Mouse (Mus musculus) liver, embryonic 16.5 days (tissue): ENCODE data around the gene Map4k3. TPM values are rescaled to one million over a fixed set of nuclear protein-coding genes. Genes with fewer than 3 reads are reported as not detected.

Experiments
- ATAC-seq: fragments of 200-750 bp; cut with Nextera tagmentation; 2 replicates; pipeline ENCODE4 v1.8.0; 2017; ENCODE audit warnings: low read depth, mild to moderate bottlenecking, moderate number of reproducible peaks, moderate library complexity
- H3K27ac ChIP-seq: fragments of 300-500 bp; sonication (generic); 2 replicates; pipeline ENCODE4 v1.5.1; 2014; ENCODE audit warnings: mild to moderate bottlenecking, low read length
- H3K27me3 ChIP-seq: fragments of 300-500 bp; sonication (generic); 2 replicates; pipeline ENCODE4 v1.6.1; 2014; ENCODE audit warnings: low read depth, low read length, mixed read lengths; ENCODE audit not compliant: control insufficient read depth, insufficient read depth
- H3K36me3 ChIP-seq: fragments of 300-500 bp; sonication (generic); 2 replicates; pipeline ENCODE4 v1.6.1; 2014; ENCODE audit warnings: mild to moderate bottlenecking; ENCODE audit not compliant: control insufficient read depth, insufficient read depth
- H3K4me1 ChIP-seq: fragments of 300-500 bp; sonication (generic); 2 replicates; pipeline ENCODE4 v1.6.1; 2014; ENCODE audit warnings: low read depth, low read length, mixed read lengths; ENCODE audit not compliant: control insufficient read depth
- H3K4me2 ChIP-seq: fragments of 300-500 bp; sonication (generic); 2 replicates; pipeline ENCODE4 v1.6.1; 2014; ENCODE audit warnings: low read depth, low read length, mixed read lengths
- H3K4me3 ChIP-seq: fragments of 300-500 bp; sonication (generic); 2 replicates; pipeline ENCODE4 v1.5.1; 2014; ENCODE audit warnings: low read depth, mild to moderate bottlenecking, low read length
- H3K9ac ChIP-seq: fragments of 300-500 bp; sonication (generic); 2 replicates; pipeline ENCODE4 v1.6.1; 2014; ENCODE audit warnings: low read depth, low read length
- H3K9me3 ChIP-seq: fragments of 300-500 bp; sonication (generic); replicated peaks from 2 replicates; pipeline ENCODE4 v1.6.1; 2016; ENCODE audit warnings: low read length; ENCODE audit not compliant: control insufficient read depth
- WGBS: fragments of 180-500 bp; shearing (Covaris S2); extraction: QIAGEN DNeasy Blood & Tissue Kit; methylation state at CpG from one replicate; pipeline ENCODE4 v1.1.7; 2014; ENCODE audit not compliant: insufficient replicate concordance; 5-methylcytosine and 5-hydroxymethylcytosine counted together
- polyA plus RNA-seq: library from polyadenylated mRNA; unstranded; fragments of >200 nt; fragmentation: Nextera tagmentation; extraction: Ambion mirVana; gene quantifications from 2 replicates; pipeline ENCODE4 v1.2.1, GENCODE M21; 2015

The Map4k3 gene
- 3.6 and 3.7 TPM in 2 replicates for polyA plus RNA-seq

GRCm38 (mm10) chr17:80728062-80728858, at the start of gene Map4k3:
Gene Map4k3, minus strand, starts transcription at chr17:80728485.
- WGBS = 1% methylated on average over 52 of the region's 64 CpGs
- H3K9me3 ChIP-seq = no peaks in the 10 kb centered on the region
- H3K9ac ChIP-seq = peak within 1 kb of the TSS; percentile 73
- no peaks in the 10 kb centered on the region for H3K36me3 ChIP-seq
- peak within 1 kb of the TSS; percentile 93 for H3K27ac ChIP-seq
- peaks cover 12% of the 10 kb centered on the region for H3K27me3 ChIP-seq
- peak within 1 kb of the TSS; percentile 77 for H3K4me2 ChIP-seq
- peak; percentile 87 for ATAC-seq
- peak within 1 kb of the TSS; percentile 72 for H3K4me3 ChIP-seq
- peaks cover 2% of the 10 kb centered on the region; the same call in 1 of the 2 replicates for H3K4me1 ChIP-seq

DNA sequence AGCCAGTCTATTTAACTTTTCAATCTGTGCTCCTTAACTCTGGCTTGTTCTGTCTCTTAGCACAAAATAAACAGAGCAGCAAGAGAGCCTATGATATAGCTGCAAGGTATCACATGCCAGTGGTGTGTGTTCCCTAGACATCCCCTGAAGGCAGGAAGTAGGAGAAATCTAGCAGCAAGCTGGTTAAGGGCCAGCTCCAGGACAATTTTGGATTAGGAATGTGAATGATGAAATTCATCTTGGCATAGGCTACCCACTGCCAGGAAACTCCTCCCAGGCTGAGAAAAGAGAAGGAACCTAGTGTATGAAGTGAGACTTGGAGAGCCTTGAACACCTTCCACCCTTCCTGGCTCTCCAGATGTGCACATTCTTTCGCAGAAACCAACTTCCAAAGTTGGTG, 49.3 kb upstream of the Map4k3 start:
- H3K9me3 ChIP-seq = no peaks in the 10 kb centered on the region
- no peak for ATAC-seq
- WGBS = 56% methylated on average over 1 of the region's 1 CpGs
- H3K27ac ChIP-seq = no peak overlapping the region
- H3K27me3 ChIP-seq = no peaks in the 10 kb centered on the region
- H3K4me1 ChIP-seq = no peaks in the 10 kb centered on the region
- no peaks in the 10 kb centered on the region for H3K36me3 ChIP-seq
- H3K4me3 ChIP-seq = no peak overlapping the region
- no peak overlapping the region for H3K9ac ChIP-seq
- no peak overlapping the region for H3K4me2 ChIP-seq

GRCm38 (mm10) chr17:80775178-80775788, 47.0 kb upstream of the Map4k3 start:
- no peak overlapping the region for H3K27ac ChIP-seq
- no peak for ATAC-seq
- 35% methylated on average over 8 of the region's 8 CpGs for WGBS

GRCm38 (mm10) chr17:80772545-80773453, 44.5 kb upstream of the Map4k3 start:
- H3K36me3 ChIP-seq = no peaks in the 10 kb centered on the region
- no peaks in the 10 kb centered on the region for H3K27me3 ChIP-seq
- 39% methylated on average over 14 of the region's 14 CpGs for WGBS
- no peak overlapping the region for H3K27ac ChIP-seq
- H3K4me1 ChIP-seq = no peaks in the 10 kb centered on the region
- no peak overlapping the region for H3K4me2 ChIP-seq
- peaks cover 4% of the 10 kb centered on the region; the same call in 1 of the 2 replicates for H3K9me3 ChIP-seq
- H3K9ac ChIP-seq = no peak overlapping the region
- no peak overlapping the region for H3K4me3 ChIP-seq
- no peak for ATAC-seq

More at GRCm38 (mm10) chr17:80775178-80775788, 47.0 kb upstream of the Map4k3 start:
- H3K27me3 ChIP-seq = no peaks in the 10 kb centered on the region
- no peak overlapping the region for H3K4me3 ChIP-seq
- no peaks in the 10 kb centered on the region for H3K36me3 ChIP-seq
- H3K4me1 ChIP-seq = no peaks in the 10 kb centered on the region
- H3K9ac ChIP-seq = no peak overlapping the region
- no peak overlapping the region for H3K4me2 ChIP-seq
- H3K9me3 ChIP-seq = 0 out of 2 replicates have a peak, but pooled peaks cover under 1% of the 10 kb centered on the region

DNA sequence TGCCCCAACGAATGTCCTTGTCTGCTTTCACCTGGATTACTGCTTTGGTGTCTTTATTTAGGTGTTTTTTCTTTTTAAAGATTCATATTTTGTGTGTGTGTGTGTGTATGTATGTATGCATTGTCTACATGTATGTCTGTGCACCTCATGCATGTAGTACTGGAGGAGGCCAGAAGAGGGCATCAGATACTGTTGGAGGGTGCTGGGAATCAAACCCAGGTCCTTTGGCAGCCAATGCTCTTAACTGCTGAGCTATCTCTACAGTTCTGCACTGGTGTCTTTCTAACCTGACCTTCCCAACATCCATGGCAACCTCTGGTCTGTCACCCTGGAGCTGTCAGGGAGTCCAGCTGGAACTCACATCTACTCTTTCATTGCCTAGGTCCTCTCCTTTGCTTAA, 41.8 kb upstream of the Map4k3 start:
- Histone ChIP-seq H3K4me3 (no peak overlapping the region), H3K4me2 (no peak overlapping the region), H3K27ac (no peak overlapping the region), H3K9me3 (peaks cover 4% of the 10 kb centered on the region; the same call in 1 of the 2 replicates), H3K36me3 (no peaks in the 10 kb centered on the region), H3K9ac (no peak overlapping the region), H3K27me3 (no peaks in the 10 kb centered on the region), H3K4me1 (no peaks in the 10 kb centered on the region)
- ATAC-seq = no peak
- WGBS = 35% methylated on average over 1 of the region's 1 CpGs

DNA sequence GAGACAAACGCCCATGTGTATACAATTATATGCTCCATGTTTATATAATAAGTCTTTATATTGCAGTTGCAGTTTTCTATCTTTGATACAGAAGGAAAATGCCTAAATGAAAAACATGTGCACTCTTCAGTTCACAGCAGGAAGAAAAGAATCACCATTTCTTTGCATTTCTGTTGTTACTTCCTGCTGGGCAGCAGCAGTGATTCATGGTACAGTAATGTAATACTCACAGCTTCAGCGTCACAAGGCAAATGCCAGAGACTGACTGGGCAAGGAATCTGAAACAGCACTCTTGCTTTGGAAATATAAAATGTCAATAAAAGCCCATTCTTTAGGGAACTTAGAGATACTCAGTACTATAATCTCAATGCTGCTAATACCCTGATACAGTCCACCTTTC, 36.9 kb upstream of the Map4k3 start:
- Histone ChIP-seq H3K4me1 (no peaks in the 10 kb centered on the region; the same call in 1 of the 2 replicates), H3K4me2 (no peak overlapping the region), H3K36me3 (no peaks in the 10 kb centered on the region), H3K9ac (no peak overlapping the region), H3K27me3 (no peaks in the 10 kb centered on the region), H3K9me3 (peaks cover 2% of the 10 kb centered on the region; the same call in 1 of the 2 replicates), H3K4me3 (no peak overlapping the region), H3K27ac (no peak overlapping the region)
- no peak for ATAC-seq
- 44% methylated on average over 2 of the region's 2 CpGs for WGBS

DNA sequence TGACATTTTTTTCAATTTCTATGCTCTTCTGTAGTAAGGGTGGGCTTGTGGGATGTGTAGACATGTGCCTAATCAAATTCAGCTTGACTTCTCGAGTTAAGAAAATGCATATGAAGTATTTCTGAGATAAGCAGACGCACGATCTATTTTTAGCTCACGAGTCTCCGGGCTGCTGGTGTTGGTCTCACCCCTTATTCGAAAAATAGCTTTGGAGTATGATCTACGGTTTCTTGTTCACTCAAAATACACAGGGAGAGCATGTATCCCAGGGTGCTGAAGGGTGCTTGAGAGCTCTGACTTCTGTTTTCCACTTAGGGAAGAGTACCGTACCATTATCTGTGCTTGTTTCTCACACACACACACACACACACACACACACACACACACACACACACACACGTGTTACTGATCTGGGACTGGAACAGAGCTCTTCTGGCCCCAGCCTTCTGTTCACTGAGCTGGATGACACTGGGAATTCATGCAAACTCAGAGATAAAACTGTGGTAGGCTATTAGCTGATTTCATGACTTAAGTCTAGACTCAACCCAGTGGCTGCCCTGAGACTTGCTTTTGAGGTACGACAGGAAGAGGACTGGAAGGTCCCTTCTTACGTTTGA, 34.9 kb upstream of the Map4k3 start:
- H3K4me2 ChIP-seq = no peak overlapping the region
- H3K27me3 ChIP-seq = no peaks in the 10 kb centered on the region
- no peak for ATAC-seq
- no peak overlapping the region for H3K9ac ChIP-seq
- no peaks in the 10 kb centered on the region for H3K9me3 ChIP-seq
- H3K4me3 ChIP-seq = no peak overlapping the region
- 15% methylated on average over 11 of the region's 11 CpGs for WGBS
- no peaks in the 10 kb centered on the region for H3K36me3 ChIP-seq
- H3K27ac ChIP-seq = no peak overlapping the region
- no peaks in the 10 kb centered on the region; the same call in 1 of the 2 replicates for H3K4me1 ChIP-seq

DNA sequence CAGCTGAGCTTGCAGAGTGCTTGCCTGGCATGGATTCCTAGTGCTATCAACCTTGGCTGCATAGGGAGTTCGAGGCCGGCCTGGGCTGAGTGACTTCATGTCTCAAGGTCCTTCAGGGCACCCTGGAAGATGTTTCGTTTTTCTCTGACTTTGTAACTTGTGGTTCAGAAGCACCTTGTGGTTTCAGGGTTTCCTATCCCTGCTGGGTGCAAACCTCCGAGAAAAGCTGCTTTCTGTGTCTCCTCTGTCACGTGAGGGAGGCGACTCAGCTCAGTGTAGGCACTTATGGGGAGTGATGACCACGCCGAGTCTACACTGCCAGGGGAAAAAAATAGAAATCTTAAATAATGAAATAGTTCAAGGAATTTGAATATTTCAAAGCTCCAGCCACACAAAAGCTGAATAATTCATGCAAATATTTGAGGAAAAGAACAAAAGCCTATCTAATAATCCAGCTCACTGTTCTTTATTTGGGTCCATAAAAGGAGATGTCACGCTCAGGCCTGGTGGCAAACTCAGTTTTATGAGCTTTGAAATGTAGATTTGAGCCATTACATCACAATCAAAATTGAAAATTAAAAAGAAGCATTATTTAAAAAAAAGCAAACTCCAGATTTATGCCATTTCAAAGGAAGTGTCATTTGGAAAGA, 34.2 kb upstream of the Map4k3 start:
- Histone ChIP-seq H3K9me3 (no peaks in the 10 kb centered on the region), H3K27ac (no peak overlapping the region), H3K4me1 (no peaks in the 10 kb centered on the region; the same call in 1 of the 2 replicates), H3K36me3 (no peaks in the 10 kb centered on the region), H3K9ac (no peak overlapping the region), H3K27me3 (no peaks in the 10 kb centered on the region), H3K4me3 (no peak overlapping the region), H3K4me2 (no peak overlapping the region)
- no peak for ATAC-seq
- WGBS = 31% methylated on average over 9 of the region's 9 CpGs
